Mouse (Mus musculus) layer of hippocampus, postnatal 36 days (tissue): ENCODE data around the gene Iffo1. TPM values are rescaled to one million over a fixed set of nuclear protein-coding genes. Genes with fewer than 3 reads are reported as not detected.
A peak's percentile ranks its signal among the peaks of the same experiment; 100 is the strongest.

ENCODE experiments used
- DNase-seq, 2 experiments: peaks; one replicate each; pipeline ENCODE4 v3.0.0; 2022
- microRNA-seq, 2 experiments: library from miRNA; unstranded; fragments of <30 nt; microRNA quantifications; one replicate each; pipeline ENCODE4 v1.2.0; 2021
- total RNA-seq, 2 experiments: library from RNA; stranded (reverse); gene quantifications; 2 replicates each; pipeline ENCODE4 v1.2.3; 2021

Iffo1 gene
- total RNA-seq, 2 experiments from 2014 or later: 67.5 to 68.9 TPM

GRCm38 (mm10) chr6:125192016-125192714, 47.1 kb downstream of the Iffo1 start:
- peak; percentile 88 for DNase-seq

GRCm38 (mm10) chr6:125192841-125193240, 47.8 kb downstream of the Iffo1 start:
- DNase-seq: no peak

DNA sequence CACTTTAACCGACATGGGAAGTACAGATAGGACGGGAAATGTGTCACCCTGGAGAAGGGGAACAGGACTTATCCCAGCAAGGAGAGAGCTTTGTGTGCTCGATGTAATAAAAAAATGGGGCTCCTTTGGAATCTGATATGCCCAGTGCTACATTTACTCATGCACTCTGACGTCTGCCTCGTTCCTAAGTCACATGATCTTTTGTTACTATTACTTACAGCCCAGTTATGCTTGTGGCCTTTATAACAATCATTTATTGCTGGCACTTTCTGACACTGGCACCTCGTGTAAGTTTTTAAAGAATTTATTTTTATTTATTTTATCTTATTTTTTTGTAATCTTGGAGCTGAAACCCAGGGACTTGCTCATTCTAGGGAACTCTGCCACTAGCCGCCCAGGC, 48.3 kb downstream of the Iffo1 start:
- DNase-seq: no peak

- no peak for DNase-seq
These were observed 50.6 kb downstream of the Iffo1 start for GRCm38 (mm10) chr6:125195541-125196075.

DNA sequence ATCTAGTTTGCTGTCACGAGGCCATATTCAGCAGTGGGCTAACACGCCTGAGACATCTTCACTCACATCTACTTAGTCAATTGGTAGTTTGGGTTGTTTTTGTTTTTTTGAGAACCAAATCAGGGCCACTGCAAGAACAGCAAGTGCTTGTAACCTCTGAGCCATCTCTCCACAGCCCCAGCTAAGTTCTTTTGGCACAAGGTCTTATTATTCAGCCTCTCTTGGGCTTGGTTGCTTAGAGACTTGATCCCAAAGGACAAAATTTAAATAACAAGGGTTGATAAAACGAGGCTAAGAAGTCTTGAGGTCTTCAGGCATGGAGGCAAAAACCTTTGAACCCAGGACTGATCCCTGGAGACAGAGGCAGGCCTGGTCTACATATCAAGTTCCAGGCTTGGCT, 51.3 kb downstream of the Iffo1 start:
- no peak for DNase-seq

GRCm38 (mm10) chr6:125197166-125197565, 52.1 kb downstream of the Iffo1 start:
- DNase-seq: no peak

- no peak for DNase-seq
These were observed 65.4 kb downstream of the Iffo1 start for GRCm38 (mm10) chr6:125210436-125210835.

Small RNAs within 50 kb of the gene (microRNA-seq; reads per million reads assigned to microRNA genes)
- gene Mir3098 (0.21 to 0.60 reads per million in 2 experiments), gene Mir7045 (0.30 to 1.5 reads per million in 2 experiments)

Other genes starting within 250 kb of the Iffo1 start
- gene Lag3, start 233.5 kb upstream of the Iffo1 start, total RNA-seq: 1 to 10 TPM; 2.1 to 2.3 TPM
- 1,000 to 10,000 TPM; 1,023 to 1,087 TPM for gene Ptms, start 225.1 kb upstream of the Iffo1 start, total RNA-seq
- 100 to 1,000 TPM; 630 to 652 TPM for gene Mlf2, start 213.9 kb upstream of the Iffo1 start, total RNA-seq
- 100 to 1,000 TPM; 149 TPM for gene Cops7a, start 179.7 kb upstream of the Iffo1 start, total RNA-seq
- 100 to 1,000 TPM; 163 to 173 TPM for gene Pianp, start 148.5 kb upstream of the Iffo1 start, total RNA-seq
- gene Zfp384, start 136.1 kb upstream of the Iffo1 start, total RNA-seq: 10 to 100 TPM; 43.9 to 48.9 TPM
- gene Ing4, start 105.5 kb upstream of the Iffo1 start, total RNA-seq: 10 to 100 TPM; 56.9 to 65.7 TPM
- 10 to 100 TPM; 13.4 to 17.8 TPM for gene Acrbp, start 95.6 kb upstream of the Iffo1 start, total RNA-seq
- under 1 TPM; 0.53 to 0.75 TPM for gene Lpar5, start 77.3 kb upstream of the Iffo1 start, total RNA-seq
- gene Chd4, start 49.3 kb upstream of the Iffo1 start, total RNA-seq: 100 to 1,000 TPM; 172 to 173 TPM
- gene Nop2, start 13.3 kb upstream of the Iffo1 start, total RNA-seq: 10 to 100 TPM; 30.2 to 34.4 TPM
- gene Gapdh, start 21.2 kb downstream of the Iffo1 start, total RNA-seq: 1,000 to 10,000 TPM; 2,301 to 2,480 TPM
- gene Ncapd2, start 46.5 kb downstream of the Iffo1 start, total RNA-seq: 10 to 100 TPM; 22.8 to 26.5 TPM
- 10 to 100 TPM; 70.7 to 72.3 TPM for gene Mrpl51, start 46.6 kb downstream of the Iffo1 start, total RNA-seq
- 10 to 100 TPM; 75.3 to 80.4 TPM for gene Vamp1, start 70.3 kb downstream of the Iffo1 start, total RNA-seq
- gene Tapbpl, start 86.6 kb downstream of the Iffo1 start, total RNA-seq: 1 to 10 TPM; 3.3 TPM
- gene Cd27, start 91.8 kb downstream of the Iffo1 start, total RNA-seq: not detected
- gene Tuba3a, start 140.8 kb downstream of the Iffo1 start, total RNA-seq: not detected
- gene Ltbr, start 168.6 kb downstream of the Iffo1 start, total RNA-seq: 1 to 10 TPM; 6.9 to 7.0 TPM
- gene Scnn1a, start 175.4 kb downstream of the Iffo1 start, total RNA-seq: 1 to 10 TPM; 4.1 to 4.3 TPM
- 10 to 100 TPM in 1 of 2 experiments, 1 to 10 TPM in 1; 9.9 to 12.6 TPM for gene Tnfrsf1a, start 204.1 kb downstream of the Iffo1 start, total RNA-seq
- under 1 TPM in 1 of 2 experiments, not detected in 1; 0.25 TPM for gene Plekhg6, start 235.6 kb downstream of the Iffo1 start, total RNA-seq